Mouse (Mus musculus) cerebellum, postnatal 10 days (tissue): ENCODE data around the gene Sec23a.
"Not testable (repeated sequence)": the region's sequence is repeated elsewhere in the genome, so short reads cannot be mapped to it uniquely, and the experiment has no call there.

ENCODE experiments used
- DNase-seq, 2 experiments: peaks; one replicate each; pipeline ENCODE4 v3.0.0; 2021; ENCODE audit warnings: mixed read lengths in 2 of 2

Sec23a gene

GRCm38 (mm10) chr12:59011844-59012709 lies at the start of gene Sec23a:
Sec23a (minus strand) TSS chr12:59012017.
- DNase-seq = peak; percentile 100

GRCm38 (mm10) chr12:59060993-59061595 lies 49.3 kb upstream of the Sec23a start, which contains the start of gene Trappc6b:
Trappc6b (minus strand) TSS chr12:59061472.
- DNase-seq = peak; percentile 90 to 92

GRCm38 (mm10) chr12:59060322-59060721 lies 48.5 kb upstream of the Sec23a start:
- DNase-seq = no peak

GRCm38 (mm10) chr12:59058242-59058641 lies 46.4 kb upstream of the Sec23a start:
- DNase-seq = not testable (repeated sequence)

GRCm38 (mm10) chr12:59056222-59056621 lies 44.4 kb upstream of the Sec23a start:
- DNase-seq = no peak

- DNase-seq = no peak
These were observed 43.5 kb upstream of the Sec23a start for GRCm38 (mm10) chr12:59055196-59055850.

GRCm38 (mm10) chr12:59053976-59054375 lies 42.2 kb upstream of the Sec23a start:
- no peak for DNase-seq

- DNase-seq = no peak
These were observed 41.3 kb upstream of the Sec23a start for GRCm38 (mm10) chr12:59053166-59053565.

- DNase-seq = no peak
These were observed 40.7 kb upstream of the Sec23a start for GRCm38 (mm10) chr12:59052470-59052869.

- no peak for DNase-seq
These were observed 29.0 kb upstream of the Sec23a start for GRCm38 (mm10) chr12:59040851-59041250.

- peak; percentile 13 to 28 for DNase-seq
These were observed 28.4 kb upstream of the Sec23a start for GRCm38 (mm10) chr12:59039971-59040844.

- DNase-seq = no peak
These were observed 27.5 kb upstream of the Sec23a start for GRCm38 (mm10) chr12:59039162-59039970.

GRCm38 (mm10) chr12:59032101-59032500 lies 20.3 kb upstream of the Sec23a start:
- DNase-seq = peak in 1 of 2 experiments; percentile 7

GRCm38 (mm10) chr12:59021306-59021705 lies 9.5 kb upstream of the Sec23a start:
- DNase-seq = no peak

- no peak for DNase-seq
These were observed 8.1 kb upstream of the Sec23a start for GRCm38 (mm10) chr12:59019891-59020290.

- DNase-seq = no peak
These were observed 6.2 kb upstream of the Sec23a start for GRCm38 (mm10) chr12:59017970-59018369.

- DNase-seq = peak; percentile 94 to 96
These were observed 1.4 kb upstream of the Sec23a start, which contains the start of gene Gemin2 for GRCm38 (mm10) chr12:59013234-59013633. Gemin2 (plus strand) TSS chr12:59013393.

- DNase-seq = peak in 1 of 2 experiments; percentile 21
These were observed 884 bp upstream of the Sec23a start for GRCm38 (mm10) chr12:59012710-59013091.

GRCm38 (mm10) chr12:59011275-59011843 lies 458 bp downstream of the Sec23a start:
- no peak for DNase-seq

GRCm38 (mm10) chr12:59010482-59010881 lies 1.3 kb downstream of the Sec23a start:
- DNase-seq = peak; percentile 19 to 38

GRCm38 (mm10) chr12:58985766-58986165 lies 26.1 kb downstream of the Sec23a start:
- DNase-seq = no peak
